Mouse (Mus musculus): ENCODE results near the gene Gm17428. TPM values are rescaled to one million over a fixed set of nuclear protein-coding genes. Genes with fewer than 3 reads are reported as not detected.

The Gm17428 gene
- total and polyA plus RNA-seq, 3 experiments = not detected

GRCm38 (mm10) chr14:54935904-54936830 is 40.6 kb upstream of the Gm17428 start, which contains the start of gene Cmtm5:
Gene Cmtm5, plus strand, starts transcription at chr14:54936261.
- 25% methylated on average over 8 of the region's 8 CpGs for WGBS
- no peaks in the 10 kb centered on the region for H3K36me3 ChIP-seq (ENCODE audit: control insufficient read depth, insufficient read depth, low read length)
- no peaks in the 10 kb centered on the region for H3K79me2 ChIP-seq (replicated peaks; ENCODE audit: control insufficient read depth, insufficient read depth, low read length)
- intact Hi-C loops (cut with DNase I) = no loop called here
- no peak for DNase-seq
- H3K9ac ChIP-seq (ENCODE audit: low read depth, low read length) = no peak within 1 kb of the TSS
- H3K27me3 ChIP-seq (ENCODE audit: control insufficient read depth, insufficient read depth, low read length) = no peaks in the 10 kb centered on the region
- no peaks in the 10 kb centered on the region for H3K4me1 ChIP-seq (ENCODE audit: control insufficient read depth, insufficient read depth, low read length)
- H3K4me3 ChIP-seq = no peak within 1 kb of the TSS
- TF ChIP-seq EP300 (IDR thresholded peaks at IDR 0.05; ENCODE audit: insufficient read depth, low read depth, low read length) (no peak), POLR2A (IDR thresholded peaks at IDR 0.05; ENCODE audit: insufficient read depth, low read depth, low read length) (no peak), CTCF (IDR thresholded peaks at IDR 0.05) (no peak)
- no peak within 1 kb of the TSS for H3K27ac ChIP-seq

DNA sequence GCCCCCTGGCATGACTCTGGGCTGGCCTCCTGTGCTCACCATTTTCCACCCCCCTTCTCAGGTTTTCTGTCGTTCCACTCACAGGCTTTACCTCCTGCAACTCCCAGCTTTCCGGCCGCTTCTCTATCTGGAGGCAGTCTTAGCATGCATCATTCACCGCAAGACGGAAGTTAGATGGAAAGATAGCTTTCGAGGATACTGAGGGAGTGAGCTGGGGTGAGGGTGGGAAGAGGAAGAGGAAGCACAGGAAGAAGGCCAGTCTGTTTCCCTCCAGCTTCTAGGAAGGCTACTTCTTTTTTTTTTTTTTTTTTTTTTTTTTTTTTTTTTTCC is 39.9 kb upstream of the Gm17428 start:
- intact Hi-C loops (cut with DNase I) = no loop called here

GRCm38 (mm10) chr14:54937361-54938182 is 39.2 kb upstream of the Gm17428 start:
- Histone ChIP-seq H3K4me3 (no peak overlapping the region), H3K36me3 (ENCODE audit: control insufficient read depth, insufficient read depth, low read length) (no peaks in the 10 kb centered on the region), H3K9ac (ENCODE audit: low read depth, low read length) (no peak overlapping the region), H3K4me1 (ENCODE audit: control insufficient read depth, insufficient read depth, low read length) (no peaks in the 10 kb centered on the region), H3K27me3 (ENCODE audit: control insufficient read depth, insufficient read depth, low read length) (no peaks in the 10 kb centered on the region), H3K79me2 (replicated peaks; ENCODE audit: control insufficient read depth, insufficient read depth, low read length) (no peaks in the 10 kb centered on the region), H3K27ac (no peak overlapping the region)
- DNase-seq = no peak
- intact Hi-C loops (cut with DNase I) = loop anchor here (2.0 kb wide), 2 partner anchors 77 to 95 kb away; partner anchors contain the start of gene Ngdn
- TF ChIP-seq EP300 (IDR thresholded peaks at IDR 0.05; ENCODE audit: insufficient read depth, low read depth, low read length) (peak; percentile 82; the same call in 1 of the 2 replicates), CTCF (IDR thresholded peaks at IDR 0.05) (no peak), POLR2A (IDR thresholded peaks at IDR 0.05; ENCODE audit: insufficient read depth, low read depth, low read length) (peak; percentile 64; the same call in 1 of the 2 replicates)
- 56% methylated on average over 16 of the region's 16 CpGs for WGBS

More for the DNA sequence above, 39.9 kb upstream of the Gm17428 start:
- Histone ChIP-seq H3K79me2 (replicated peaks; ENCODE audit: control insufficient read depth, insufficient read depth, low read length) (no peaks in the 10 kb centered on the region), H3K9ac (ENCODE audit: low read depth, low read length) (no peak overlapping the region), H3K27ac (no peak overlapping the region), H3K4me1 (ENCODE audit: control insufficient read depth, insufficient read depth, low read length) (no peaks in the 10 kb centered on the region), H3K36me3 (ENCODE audit: control insufficient read depth, insufficient read depth, low read length) (no peaks in the 10 kb centered on the region), H3K4me3 (no peak overlapping the region), H3K27me3 (ENCODE audit: control insufficient read depth, insufficient read depth, low read length) (no peaks in the 10 kb centered on the region)
- no peak for DNase-seq
- TF ChIP-seq CTCF (IDR thresholded peaks at IDR 0.05) = no peak
- TF ChIP-seq POLR2A (IDR thresholded peaks at IDR 0.05; ENCODE audit: insufficient read depth, low read depth, low read length) = peak; percentile 18; the same call in 1 of the 2 replicates
- TF ChIP-seq EP300 (IDR thresholded peaks at IDR 0.05; ENCODE audit: insufficient read depth, low read depth, low read length) = 0 out of 2 replicates have a peak, but pooled peaks have one; percentile 20
- 9% methylated on average over 6 of the region's 6 CpGs for WGBS

DNA sequence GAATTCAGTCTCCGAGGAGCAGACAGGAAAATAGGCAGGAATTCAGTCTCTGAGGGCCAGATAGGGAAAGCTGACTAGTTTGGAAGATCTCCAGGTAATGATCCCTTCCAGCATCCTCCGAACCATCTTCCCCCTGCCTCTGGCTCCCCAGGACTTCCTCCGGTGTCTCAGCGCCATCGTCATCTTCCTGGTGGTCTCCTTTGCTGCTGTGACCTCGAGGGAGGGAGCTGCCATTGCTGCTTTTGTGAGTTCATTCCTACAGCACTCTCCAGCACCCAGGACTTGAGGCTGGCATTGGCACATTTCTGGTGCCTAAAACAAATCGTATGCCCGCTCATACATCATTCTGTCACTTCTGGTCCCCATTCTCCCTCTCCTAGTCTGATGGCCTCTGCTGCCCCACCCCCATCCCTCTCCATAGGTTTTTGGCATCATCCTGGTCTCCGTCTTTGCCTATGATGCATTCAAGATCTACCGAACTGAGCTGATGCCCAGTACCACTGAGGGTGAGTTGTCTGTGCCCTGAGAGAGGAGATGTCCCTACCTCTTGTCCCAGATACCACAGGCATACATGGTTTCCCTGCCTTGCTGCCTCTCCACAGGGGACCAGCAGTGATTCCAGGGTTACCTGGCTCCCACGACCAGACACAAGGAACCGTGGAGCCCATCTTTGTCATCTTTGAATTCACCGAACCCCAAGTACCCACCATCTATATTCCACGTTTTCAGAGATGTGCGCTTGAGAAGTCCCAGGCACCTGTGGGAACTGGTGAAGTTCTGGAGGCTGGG is 38.1 kb upstream of the Gm17428 start:
- Histone ChIP-seq H3K79me2 (replicated peaks; ENCODE audit: control insufficient read depth, insufficient read depth, low read length) (no peaks in the 10 kb centered on the region), H3K36me3 (ENCODE audit: control insufficient read depth, insufficient read depth, low read length) (no peaks in the 10 kb centered on the region), H3K4me3 (no peak overlapping the region), H3K27ac (no peak overlapping the region), H3K27me3 (ENCODE audit: control insufficient read depth, insufficient read depth, low read length) (no peaks in the 10 kb centered on the region), H3K9ac (ENCODE audit: low read depth, low read length) (no peak overlapping the region), H3K4me1 (ENCODE audit: control insufficient read depth, insufficient read depth, low read length) (no peaks in the 10 kb centered on the region)
- intact Hi-C loops (cut with DNase I) = loop anchor here (1.0 to 2.0 kb wide), 3 partner anchors 38 to 96 kb away; partner anchors contain the start of gene Ngdn
- DNase-seq = peak in 1 of 2 experiments; percentile 56
- TF ChIP-seq POLR2A (IDR thresholded peaks at IDR 0.05; ENCODE audit: insufficient read depth, low read depth, low read length) (peak; percentile 89), CTCF (IDR thresholded peaks at IDR 0.05) (no peak), EP300 (IDR thresholded peaks at IDR 0.05; ENCODE audit: insufficient read depth, low read depth, low read length) (peak; percentile 100)
- WGBS = 43% methylated on average over 15 of the region's 15 CpGs
